Mouse (Mus musculus): ENCODE measurements at regions not wholly inside any gene's neighbourhood (a gene's known extent, or its start where the extent isn't known, plus 50 kb on each side); places are given as distances from the start of the nearest gene placed in this dataset.

DNA sequence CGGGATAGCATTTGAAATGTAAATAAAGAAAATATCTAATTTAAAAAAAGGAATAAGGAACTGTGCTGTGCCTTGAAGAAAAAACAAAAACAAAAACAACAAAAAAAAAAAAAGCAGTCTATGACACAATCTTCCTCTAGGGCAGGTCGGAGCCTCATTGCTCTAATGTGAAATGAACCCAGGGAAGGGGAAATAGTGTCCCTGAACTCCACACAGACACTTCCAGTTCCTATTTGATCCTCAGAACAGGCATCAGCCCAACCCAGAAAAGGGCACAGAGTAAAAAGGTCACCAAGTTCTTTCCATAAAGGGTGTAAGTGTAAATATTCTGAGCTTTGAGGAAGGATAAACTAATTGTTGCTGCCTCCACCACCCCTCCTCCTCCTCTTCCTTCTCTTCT lies 250.2 kb upstream of the Fggy start:
- H3K9ac ChIP-seq (ENCODE audit: control insufficient read depth, low read depth, low read length, poor library complexity, severe bottlenecking), result no peak overlapping the region
- H3K79me2 ChIP-seq (ENCODE audit: control insufficient read depth, insufficient read depth, low read length, poor library complexity), result no peaks in the 10 kb centered on the region
- H3K4me1 ChIP-seq (ENCODE audit: control insufficient read depth in 1 of 2, insufficient read depth in 2 of 2, low read length in 2 of 2), result no peaks in the 10 kb centered on the region
- H3K27ac ChIP-seq (ENCODE audit: control insufficient read depth, low read depth, low read length), result no peak overlapping the region
- DNase-seq (ENCODE audit: low read depth, low spot score), result no peak
- H3K9me3 ChIP-seq (replicated peaks; ENCODE audit: insufficient read depth, low read length), result no peaks in the 10 kb centered on the region
- no peaks in the 10 kb centered on the region for H3K27me3 ChIP-seq (ENCODE audit: control insufficient read depth in 1 of 2, insufficient read depth in 2 of 2, low read length in 2 of 2)
- H3K36me3 ChIP-seq (ENCODE audit: control insufficient read depth in 1 of 2, insufficient read depth in 2 of 2, low read length in 2 of 2), result no peaks in the 10 kb centered on the region
- H3K4me3 ChIP-seq (ENCODE audit: control insufficient read depth in 1 of 2, insufficient read depth in 1 of 2, low read depth in 2 of 2, low read length in 2 of 2), result no peak overlapping the region
- TF ChIP-seq E2F4 (IDR thresholded peaks at IDR 0.05; ENCODE audit: borderline replicate concordance, low read depth, low read length), result no peak
- TF ChIP-seq ZNF384 (IDR thresholded peaks at IDR 0.05; ENCODE audit: low read depth, low read length), result no peak

DNA sequence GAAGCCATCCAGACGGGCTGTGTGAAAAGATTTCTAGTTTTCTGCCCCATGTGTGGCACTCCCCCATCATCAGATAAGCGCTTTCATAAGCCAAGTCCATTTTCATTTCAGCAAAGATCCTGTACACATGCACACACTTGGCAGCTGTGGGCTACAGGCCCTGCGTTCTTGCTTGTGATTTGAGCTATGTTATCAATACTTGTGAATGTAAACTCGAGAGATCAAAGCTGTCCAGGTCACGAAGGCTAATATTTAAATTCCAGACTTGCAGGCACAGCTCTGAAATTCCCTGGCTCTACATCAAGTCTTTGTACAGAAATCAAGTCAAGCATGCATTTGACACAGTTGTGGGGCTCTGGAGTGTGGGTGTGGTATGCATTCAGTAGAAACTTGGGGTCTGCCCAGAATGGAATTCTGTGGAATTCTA lies 248.8 kb upstream of the Fggy start:
- H3K27ac ChIP-seq (ENCODE audit: control insufficient read depth, low read depth, low read length), result no peak overlapping the region
- no peak for TF ChIP-seq KAT2A (conservative IDR thresholded peaks at IDR 0.05; ENCODE audit: low read depth, low read length)
- TF ChIP-seq UBTF (IDR thresholded peaks at IDR 0.05; ENCODE audit: borderline replicate concordance, insufficient read depth, low read depth, low read length), result no peak
- no peak for TF ChIP-seq TAL1 (IDR thresholded peaks at IDR 0.05; ENCODE audit: low read length)
- no peak for TF ChIP-seq MYB (IDR thresholded peaks at IDR 0.05; ENCODE audit: low read depth, low read length)
- no peak for TF ChIP-seq POLR2AphosphoS5 (IDR thresholded peaks at IDR 0.05; ENCODE audit: borderline replicate concordance, low read depth, low read length)
- TF ChIP-seq ZMIZ1 (IDR thresholded peaks at IDR 0.05; ENCODE audit: low read depth, low read length), result no peak
- no peak for TF ChIP-seq ETS1 (IDR thresholded peaks at IDR 0.05; ENCODE audit: low read depth, low read length)
- TF ChIP-seq ZKSCAN1 (IDR thresholded peaks at IDR 0.05; ENCODE audit: low read depth, low read length), result no peak
- TF ChIP-seq USF1 (IDR thresholded peaks at IDR 0.05; ENCODE audit: low read depth, low read length), result no peak
- no peak for TF ChIP-seq RAD21 (IDR thresholded peaks at IDR 0.05; ENCODE audit: low read depth, low read length)
- TF ChIP-seq MAZ (IDR thresholded peaks at IDR 0.05; ENCODE audit: low read depth, low read length), result no peak
- no peak for TF ChIP-seq NELFE (IDR thresholded peaks at IDR 0.05; ENCODE audit: low read depth, low read length)
- no peaks in the 10 kb centered on the region for H3K27me3 ChIP-seq (ENCODE audit: control insufficient read depth in 1 of 2, insufficient read depth in 2 of 2, low read length in 2 of 2)

DNA sequence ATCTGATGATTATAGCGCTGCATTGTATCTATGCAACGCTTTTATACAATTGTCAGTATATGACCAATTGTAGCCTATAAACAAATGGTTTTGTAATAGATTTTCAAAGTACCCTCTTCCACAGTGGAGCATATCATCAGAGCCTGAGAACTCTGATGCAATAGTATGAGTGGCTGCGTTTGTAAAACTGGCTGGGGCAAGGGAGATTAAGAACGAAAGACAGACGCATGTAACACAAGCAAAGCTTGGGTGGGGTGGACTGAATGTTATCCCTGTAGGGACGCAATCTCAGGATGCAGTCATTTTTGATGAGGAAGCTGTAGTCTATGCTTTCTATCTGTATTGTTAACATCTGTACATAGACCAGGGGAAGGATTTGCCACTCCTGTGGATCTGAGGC lies 246.9 kb upstream of the Fggy start:
- Histone ChIP-seq H3K79me2 (ENCODE audit: control insufficient read depth, insufficient read depth, low read length, poor library complexity) (no peaks in the 10 kb centered on the region), H3K4me1 (ENCODE audit: control insufficient read depth in 1 of 2, insufficient read depth in 2 of 2, low read length in 2 of 2) (no peaks in the 10 kb centered on the region), H3K4me3 (ENCODE audit: control insufficient read depth in 1 of 2, insufficient read depth in 1 of 2, low read depth in 2 of 2, low read length in 2 of 2) (no peak overlapping the region), H3K36me3 (ENCODE audit: control insufficient read depth in 1 of 2, insufficient read depth in 2 of 2, low read length in 2 of 2) (no peaks in the 10 kb centered on the region), H3K27me3 (ENCODE audit: control insufficient read depth in 1 of 2, insufficient read depth in 2 of 2, low read length in 2 of 2) (no peaks in the 10 kb centered on the region), H3K9me3 (replicated peaks; ENCODE audit: insufficient read depth, low read length) (no peaks in the 10 kb centered on the region), H3K9ac (ENCODE audit: control insufficient read depth, low read depth, low read length, poor library complexity, severe bottlenecking) (no peak overlapping the region), H3K27ac (ENCODE audit: control insufficient read depth, low read depth, low read length) (no peak overlapping the region)
- TF ChIP-seq MAX (IDR thresholded peaks at IDR 0.05; ENCODE audit: low read length), result no peak
- TF ChIP-seq ZC3H11A (IDR thresholded peaks at IDR 0.05; ENCODE audit: low read depth, low read length), result no peak
- DNase-seq (ENCODE audit: low read depth, low spot score), result no peak

More for the DNA sequence above, 248.8 kb upstream of the Fggy start:
- Histone ChIP-seq H3K4me3 (ENCODE audit: control insufficient read depth in 1 of 2, insufficient read depth in 1 of 2, low read depth in 2 of 2, low read length in 2 of 2) (no peak overlapping the region), H3K36me3 (ENCODE audit: control insufficient read depth in 1 of 2, insufficient read depth in 2 of 2, low read length in 2 of 2) (no peaks in the 10 kb centered on the region), H3K79me2 (ENCODE audit: control insufficient read depth, insufficient read depth, low read length, poor library complexity) (no peaks in the 10 kb centered on the region), H3K4me1 (ENCODE audit: control insufficient read depth in 1 of 2, insufficient read depth in 2 of 2, low read length in 2 of 2) (no peaks in the 10 kb centered on the region), H3K9me3 (replicated peaks; ENCODE audit: insufficient read depth, low read length) (no peaks in the 10 kb centered on the region), H3K9ac (ENCODE audit: control insufficient read depth, low read depth, low read length, poor library complexity, severe bottlenecking) (no peak overlapping the region)
- DNase-seq (ENCODE audit: low read depth, low spot score), result no peak
